Mouse (Mus musculus) heart, embryonic 14.5 days (tissue): ENCODE data around the gene Spr. TPM values are rescaled to one million over a fixed set of nuclear protein-coding genes. Genes with fewer than 3 reads are reported as not detected.
"Not testable (repeated sequence)": the region's sequence is repeated elsewhere in the genome, so short reads cannot be mapped to it uniquely, and the experiment has no call there.

Source experiments
- ATAC-seq: fragments of 200-750 bp; cut with Nextera tagmentation; 2 replicates; pipeline ENCODE4 v1.8.0; 2017; ENCODE audit warnings: low read depth, moderate TSS enrichment; ENCODE audit not compliant: insufficient number of reproducible peaks, insufficient read depth, low FRiP score
- H3K27ac ChIP-seq, 2 experiments: fragments of 200-500 bp in 1 of 2; fragments of 300-500 bp in 1 of 2; sonication (generic) in 1 of 2; replicated peaks in 1 of 2; 2 replicates each; pipeline ENCODE4 v1.5.1; 2012 to 2014; ENCODE audit warnings: low read depth in 2 of 2, low read length in 2 of 2, control low read depth in 1 of 2, mild to moderate bottlenecking in 1 of 2, mixed read lengths in 1 of 2; ENCODE audit not compliant: control insufficient read depth in 1 of 2, insufficient read depth in 1 of 2
- H3K27me3 ChIP-seq: fragments of 300-500 bp; sonication (generic); 2 replicates; pipeline ENCODE4 v1.6.1; 2014; ENCODE audit warnings: mild to moderate bottlenecking, low read length, control low read depth; ENCODE audit not compliant: control insufficient read depth, insufficient read depth
- H3K36me3 ChIP-seq: fragments of 300-500 bp; sonication (generic); 2 replicates; pipeline ENCODE4 v1.6.1; 2014; ENCODE audit warnings: mild to moderate bottlenecking, control low read depth, low read length, mixed read lengths; ENCODE audit not compliant: control insufficient read depth, insufficient read depth
- H3K4me1 ChIP-seq, 2 experiments: fragments of 200-500 bp in 1 of 2; fragments of 300-500 bp in 1 of 2; sonication (generic) in 1 of 2; 2 replicates each; pipeline ENCODE4 v1.6.1; 2012 to 2014; ENCODE audit warnings: low read length in 2 of 2, control low read depth in 1 of 2, mixed read lengths in 1 of 2; ENCODE audit not compliant: control insufficient read depth in 2 of 2, insufficient read depth in 2 of 2
- H3K4me2 ChIP-seq: fragments of 300-500 bp; sonication (generic); 2 replicates; pipeline ENCODE4 v1.6.1; 2014; ENCODE audit warnings: mild to moderate bottlenecking, low read length
- H3K4me3 ChIP-seq, 2 experiments: fragments of 200-500 bp in 1 of 2; fragments of 300-500 bp in 1 of 2; sonication (generic) in 1 of 2; 2 replicates each; pipeline ENCODE4 v1.5.1; 2012 to 2014; ENCODE audit warnings: low read length in 2 of 2, mild to moderate bottlenecking in 2 of 2, control low read depth in 1 of 2, low read depth in 1 of 2, moderate library complexity in 1 of 2; ENCODE audit not compliant: control insufficient read depth in 1 of 2, insufficient read depth in 1 of 2
- H3K9ac ChIP-seq: fragments of 300-500 bp; sonication (generic); 2 replicates; pipeline ENCODE4 v1.6.1; 2014; ENCODE audit warnings: mild to moderate bottlenecking, low read length
- H3K9me3 ChIP-seq: fragments of 300-500 bp; sonication (generic); 2 replicates; pipeline ENCODE4 v1.6.1; 2016; ENCODE audit warnings: low read length, control low read depth; ENCODE audit not compliant: control insufficient read depth
- WGBS: fragments of 180-500 bp; shearing (Covaris S2); extraction: QIAGEN DNeasy Blood & Tissue Kit; methylation state at CpG from one replicate; pipeline ENCODE4 v1.1.7; 2014; 5-methylcytosine and 5-hydroxymethylcytosine counted together
- polyA plus RNA-seq: library from polyadenylated mRNA; unstranded; fragments of >200 nt; fragmentation: Nextera tagmentation; extraction: Ambion mirVana; gene quantifications from 2 replicates; pipeline ENCODE4 v1.2.1, GENCODE M21; 2014

Spr gene
- polyA plus RNA-seq, 1 experiment from 2014 or later, result 83.6 TPM

DNA sequence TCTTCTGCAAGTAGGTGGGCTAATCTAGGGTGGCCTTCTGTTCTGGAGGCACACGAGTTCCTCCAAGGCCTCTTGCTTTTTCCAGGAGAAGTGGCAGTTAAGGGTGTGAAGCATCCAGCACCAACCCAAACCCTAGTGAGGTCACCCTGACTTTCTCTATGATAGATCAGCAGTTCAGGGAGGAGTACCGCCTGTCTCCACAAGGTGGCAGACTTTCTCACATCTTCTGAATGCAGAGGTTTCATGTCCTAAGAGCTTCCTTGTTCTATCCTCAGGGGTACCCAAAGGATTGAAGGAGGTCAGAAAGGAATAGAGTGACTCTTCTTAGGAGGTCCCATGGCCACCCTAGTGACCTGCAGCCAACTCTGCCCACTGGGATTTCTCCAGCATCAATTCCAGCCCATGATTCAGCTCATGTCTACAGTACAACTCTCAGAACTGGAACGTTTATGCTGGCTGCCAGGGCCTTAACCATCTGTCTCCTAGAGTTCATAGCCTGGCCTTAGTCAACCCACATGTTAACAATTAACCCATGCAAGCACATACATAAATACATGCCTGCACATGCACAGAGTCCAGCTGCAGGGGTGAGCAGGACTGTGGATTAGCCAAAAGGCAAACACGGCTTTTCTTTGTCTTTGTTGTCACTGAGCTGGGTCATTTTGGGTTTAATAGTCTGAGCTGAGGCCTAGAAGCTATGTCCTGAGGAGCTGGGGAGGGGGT lies 22.8 kb upstream of the Spr start:
- Histone ChIP-seq H3K9me3 (no peaks in the 10 kb centered on the region), H3K27me3 (peaks cover 6% of the 10 kb centered on the region; the same call in 1 of the 2 replicates), H3K4me1 (no peaks in the 10 kb centered on the region), H3K36me3 (no peaks in the 10 kb centered on the region), H3K9ac (no peak overlapping the region), H3K27ac (no peak overlapping the region), H3K4me2 (no peak overlapping the region), H3K4me3 (no peak overlapping the region)
- ATAC-seq, result no peak
- 44% methylated on average over 4 of the region's 4 CpGs for WGBS

DNA sequence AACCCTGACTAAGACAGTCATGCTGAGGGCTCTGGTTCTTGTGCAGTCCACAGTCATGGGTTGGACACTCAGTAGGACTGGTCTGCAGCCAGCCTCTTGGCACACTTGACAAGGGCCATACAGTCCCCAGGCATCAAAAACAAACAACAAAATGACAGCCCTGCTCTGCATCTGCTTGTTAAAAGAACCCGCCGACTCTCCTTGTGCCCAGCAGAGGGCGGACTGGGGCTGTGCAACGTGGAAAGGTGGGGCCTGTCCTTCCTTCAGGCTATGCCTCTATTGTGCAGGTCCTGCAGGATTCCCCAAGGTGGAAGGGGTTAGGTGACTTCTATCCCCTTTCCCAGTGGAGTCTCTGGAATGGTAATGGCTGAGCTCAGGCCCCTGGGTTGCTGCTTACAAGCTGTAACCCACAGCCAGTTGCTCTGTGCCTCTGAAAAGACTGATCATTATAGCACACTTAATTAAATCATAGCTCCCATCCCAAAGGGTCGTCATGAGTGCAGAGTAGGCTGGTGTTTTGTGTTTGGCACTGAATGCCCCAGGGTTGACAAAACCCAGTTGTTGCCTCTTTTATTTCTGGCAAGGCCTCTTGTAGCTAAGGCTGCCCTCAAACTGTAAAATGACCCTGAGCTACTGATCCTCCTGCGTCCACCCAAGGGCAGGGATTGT lies 21.7 kb upstream of the Spr start:
- H3K9ac ChIP-seq, H3K4me3 ChIP-seq, H3K36me3 ChIP-seq, H3K4me1 ChIP-seq, H3K9me3 ChIP-seq, H3K27ac ChIP-seq, H3K27me3 ChIP-seq, ATAC-seq, H3K4me2 ChIP-seq: not testable (repeated sequence)
- WGBS, result 23% methylated on average over 6 of the region's 6 CpGs

DNA sequence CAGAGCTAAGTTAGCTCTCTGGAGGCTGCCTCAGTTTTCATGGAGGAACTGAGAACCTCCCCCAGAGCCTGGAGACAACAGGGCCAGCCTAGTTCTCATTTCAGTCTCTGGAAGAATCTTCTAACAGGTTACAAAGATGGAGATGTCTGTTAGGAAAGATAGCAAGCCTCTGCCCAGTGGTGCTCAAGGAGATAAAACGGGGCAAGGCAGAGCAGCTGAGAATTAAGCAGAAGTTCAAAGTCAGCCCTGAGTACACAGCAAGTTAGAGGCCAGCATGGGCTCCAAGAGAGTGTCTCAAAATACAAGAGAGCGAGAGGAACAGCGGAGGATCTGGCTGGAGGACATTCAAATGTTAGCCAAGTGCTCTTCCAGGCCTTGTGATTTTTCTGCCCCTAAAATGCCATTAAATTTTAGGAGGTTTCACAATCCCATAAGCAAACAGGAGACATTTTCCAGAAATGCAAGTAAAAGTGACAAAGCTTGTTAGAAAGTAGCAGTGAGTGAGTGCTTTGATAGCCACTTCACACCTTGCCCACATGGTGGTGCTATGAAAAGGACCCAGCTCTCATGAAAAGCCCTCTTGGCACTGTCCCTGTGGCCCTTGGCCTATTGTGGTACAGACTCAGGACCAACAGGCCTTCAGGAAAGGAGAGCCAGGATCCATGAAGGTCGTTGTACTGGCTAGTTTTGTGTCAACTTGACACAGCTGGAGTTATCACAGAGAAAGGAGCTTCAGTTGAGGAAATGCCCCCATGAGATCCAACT lies 20.7 kb upstream of the Spr start:
- not testable (repeated sequence) for H3K4me2 ChIP-seq, H3K27ac ChIP-seq, H3K4me1 ChIP-seq, H3K4me3 ChIP-seq, H3K27me3 ChIP-seq, H3K36me3 ChIP-seq, ATAC-seq, H3K9me3 ChIP-seq, H3K9ac ChIP-seq
- WGBS, result 73% methylated on average over 4 of the region's 4 CpGs

DNA sequence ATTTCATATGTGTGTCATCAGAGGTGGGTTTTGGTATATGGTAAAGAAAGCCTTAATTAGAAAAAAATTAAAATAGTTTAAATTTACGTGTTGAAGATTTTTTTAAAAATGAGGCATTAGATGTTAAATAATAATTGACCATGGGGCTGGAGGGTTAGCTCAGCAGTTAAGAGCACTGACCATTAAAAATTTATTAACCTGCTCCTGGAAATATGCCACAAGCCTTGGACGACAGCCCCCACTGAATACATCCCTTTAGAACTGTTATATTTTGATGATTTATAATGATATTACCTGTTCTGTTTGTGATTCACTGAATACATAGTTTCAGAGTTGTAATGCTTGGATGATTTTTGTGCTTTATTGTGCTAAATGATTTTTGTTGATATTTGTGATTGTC lies 19.0 kb upstream of the Spr start:
- ATAC-seq, H3K36me3 ChIP-seq, H3K4me3 ChIP-seq, H3K9me3 ChIP-seq, H3K4me1 ChIP-seq, H3K9ac ChIP-seq, H3K4me2 ChIP-seq, H3K27me3 ChIP-seq, H3K27ac ChIP-seq: not testable (repeated sequence)
- 78% methylated on average over 2 of the region's 2 CpGs for WGBS

DNA sequence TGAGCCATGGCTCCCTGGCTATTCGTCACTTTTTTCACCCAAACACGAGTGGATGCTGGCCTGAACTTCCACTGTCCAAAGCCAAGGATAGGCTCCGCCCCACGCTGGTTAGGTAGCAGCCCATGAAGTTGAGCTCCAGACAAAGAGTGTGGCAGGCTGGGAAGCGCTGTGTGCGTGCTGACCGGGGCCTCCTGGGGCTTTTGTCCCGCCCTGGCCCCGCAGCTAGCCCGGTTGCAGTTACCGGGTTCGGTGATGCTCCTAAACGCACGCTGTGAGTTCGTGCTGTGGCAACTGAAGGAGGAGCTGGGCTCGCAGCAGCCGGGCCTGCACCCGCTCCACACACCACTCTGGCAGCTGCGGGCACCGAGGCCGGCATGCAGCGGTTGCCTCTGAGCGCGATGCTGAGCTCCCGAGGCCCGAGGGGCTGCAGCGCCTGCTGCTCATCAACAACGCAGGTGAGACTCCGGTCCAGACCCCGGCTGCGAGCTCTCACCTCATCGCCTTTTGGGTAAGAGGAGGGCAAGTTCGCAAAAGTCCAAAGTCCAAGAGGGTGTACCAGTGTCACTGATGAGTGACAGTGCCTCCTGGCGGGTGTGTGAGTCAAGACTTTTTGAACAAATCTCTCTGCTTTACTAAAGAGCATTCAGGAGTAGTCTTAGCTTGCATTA lies 17.4 kb upstream of the Spr start:
- peak; percentile 31; the same call in 1 of the 2 replicates for ATAC-seq
- Histone ChIP-seq H3K9ac (peak overlapping the region; percentile 72), H3K36me3 (no peaks in the 10 kb centered on the region), H3K4me2 (peak overlapping the region; percentile 79), H3K9me3 (no peaks in the 10 kb centered on the region), H3K4me1 (peaks cover 5 to 9% of the 10 kb centered on the region in 2 experiments; a peak in 3 of 4 replicates), H3K27me3 (no peaks in the 10 kb centered on the region), H3K27ac (no peak overlapping the region; a peak in 1 of 4 replicates), H3K4me3 (peak overlapping the region; percentile 48 to 55)
- 1% methylated on average over 34 of the region's 34 CpGs for WGBS

DNA sequence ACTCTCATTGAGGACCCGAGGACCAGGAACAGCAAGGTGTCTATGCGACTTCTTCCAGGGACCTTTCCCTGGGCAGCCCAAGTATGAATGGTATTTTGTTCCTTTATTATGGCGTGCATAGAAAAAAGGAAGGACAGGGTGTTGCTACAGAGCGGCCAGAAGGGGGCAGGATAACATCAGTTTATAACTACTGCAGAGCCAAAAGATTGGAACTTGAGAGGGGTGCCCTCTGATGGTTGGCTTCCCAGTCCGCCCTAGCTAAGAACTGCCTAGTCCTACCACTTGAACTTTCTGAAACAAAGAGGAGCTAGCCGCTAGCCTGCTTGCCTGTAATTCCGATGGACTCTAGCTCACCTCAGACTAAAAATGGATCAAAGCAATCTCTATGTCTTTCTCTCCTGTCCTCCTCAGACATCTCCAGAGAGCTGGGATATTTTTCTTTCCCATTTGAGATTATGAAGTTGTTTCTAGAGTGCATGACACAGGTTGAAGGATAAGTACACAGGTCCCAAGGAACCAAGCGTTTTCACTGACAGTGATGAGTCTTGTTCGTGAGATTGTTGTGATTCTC lies 16.5 kb upstream of the Spr start:
- H3K27ac ChIP-seq, result no peak overlapping the region
- H3K36me3 ChIP-seq, result no peaks in the 10 kb centered on the region
- no peak overlapping the region for H3K4me3 ChIP-seq
- H3K4me2 ChIP-seq, result no peak overlapping the region
- no peaks in the 10 kb centered on the region for H3K27me3 ChIP-seq
- no peaks in the 10 kb centered on the region for H3K9me3 ChIP-seq
- H3K9ac ChIP-seq, result no peak overlapping the region
- H3K4me1 ChIP-seq, result peaks cover 5 to 9% of the 10 kb centered on the region in 2 experiments; a peak in 3 of 4 replicates
- peak; percentile 44; the same call in 1 of the 2 replicates for ATAC-seq
- WGBS, result 5% methylated on average over 7 of the region's 9 CpGs

DNA sequence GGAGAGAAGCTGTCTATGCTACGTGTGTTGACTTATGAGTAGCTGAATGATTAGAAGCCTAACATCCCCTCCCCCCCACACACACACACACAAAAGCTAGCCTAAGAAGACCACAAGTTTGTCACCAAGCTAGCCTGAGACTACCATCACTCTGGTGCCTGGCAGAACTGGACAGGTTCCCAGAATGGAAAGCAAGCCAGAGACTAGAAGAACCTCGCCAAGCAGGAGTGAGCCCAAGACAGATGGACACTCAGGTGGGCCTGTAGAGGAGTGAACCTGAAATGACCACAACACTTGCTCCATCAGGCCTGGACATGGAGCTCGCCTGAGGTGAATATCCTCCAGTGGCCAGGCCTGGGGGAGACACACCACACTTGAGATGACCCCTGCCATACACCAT lies 12.8 kb upstream of the Spr start:
- WGBS, result 81% methylated on average over 3 of the region's 3 CpGs
- no peak overlapping the region for H3K9ac ChIP-seq
- ATAC-seq, result no peak
- H3K4me1 ChIP-seq, result peaks cover 5 to 9% of the 10 kb centered on the region in 2 experiments; a peak in 3 of 4 replicates
- no peak overlapping the region for H3K4me2 ChIP-seq
- H3K4me3 ChIP-seq, result no peak overlapping the region
- no peaks in the 10 kb centered on the region for H3K27me3 ChIP-seq
- H3K9me3 ChIP-seq, result no peaks in the 10 kb centered on the region
- H3K36me3 ChIP-seq, result no peaks in the 10 kb centered on the region
- H3K27ac ChIP-seq, result no peak overlapping the region
